Mouse (Mus musculus) MEL (cell line): ENCODE data around the gene Sema3d. TPM values are rescaled to one million over a fixed set of nuclear protein-coding genes. Genes with fewer than 3 reads are reported as not detected.

Source experiments
- DNase-seq: peaks from one replicate; pipeline ENCODE4 v3.0.0; 2011; ENCODE audit warnings: low read depth, low spot score
- H3K27ac ChIP-seq: 2 replicates; pipeline ENCODE4 v1.5.1; 2012; ENCODE audit warnings: low read depth, mild to moderate bottlenecking, control low read depth, low read length, moderate library complexity; ENCODE audit not compliant: control insufficient read depth
- H3K27me3 ChIP-seq, 2 experiments: fragments of 150-350 bp in 1 of 2; sonication (generic) in 1 of 2; 2 replicates each; pipeline ENCODE4 v1.6.1; 2012; ENCODE audit warnings: low read length in 2 of 2, mild to moderate bottlenecking in 2 of 2, improper control_type of control experiment in 1 of 2, moderate library complexity in 1 of 2; ENCODE audit not compliant: insufficient read depth in 2 of 2, control insufficient read depth in 1 of 2
- H3K36me3 ChIP-seq, 2 experiments: 2 replicates each; pipeline ENCODE4 v1.6.1; 2012 to 2014; ENCODE audit warnings: low read length in 2 of 2, improper control_type of control experiment in 1 of 2, inconsistent platforms in 1 of 2, mild to moderate bottlenecking in 1 of 2; ENCODE audit not compliant: insufficient read depth in 2 of 2, control insufficient read depth in 1 of 2
- H3K4me1 ChIP-seq, 2 experiments: fragments of 150-350 bp in 1 of 2; sonication (generic) in 1 of 2; 2 replicates each; pipeline ENCODE4 v1.6.1; 2012; ENCODE audit warnings: low read length in 2 of 2, improper control_type of control experiment in 1 of 2, mild to moderate bottlenecking in 1 of 2; ENCODE audit not compliant: insufficient read depth in 2 of 2, control insufficient read depth in 1 of 2
- H3K4me3 ChIP-seq, 2 experiments: fragments of 150-350 bp in 1 of 2; sonication (generic) in 1 of 2; 2 replicates each; pipeline ENCODE4 v1.5.1; 2012; ENCODE audit warnings: low read depth in 2 of 2, low read length in 2 of 2, mild to moderate bottlenecking in 2 of 2, moderate library complexity in 2 of 2, control low read depth in 1 of 2, improper control_type of control experiment in 1 of 2; ENCODE audit not compliant: control insufficient read depth in 1 of 2, insufficient read depth in 1 of 2
- H3K79me2 ChIP-seq: 2 replicates; pipeline ENCODE4 v1.6.1; 2012; ENCODE audit warnings: mild to moderate bottlenecking, low read length, moderate library complexity; ENCODE audit not compliant: control insufficient read depth, poor library complexity, insufficient read depth
- H3K9ac ChIP-seq: 2 replicates; pipeline ENCODE4 v1.6.1; 2012; ENCODE audit warnings: low read depth, mild to moderate bottlenecking, control low read depth, low read length, moderate library complexity; ENCODE audit not compliant: control insufficient read depth, poor library complexity, severe bottlenecking
- H3K9me3 ChIP-seq: fragments of 150-350 bp; sonication (generic); replicated peaks from 2 replicates; pipeline ENCODE4 v1.6.1; 2012; ENCODE audit warnings: mild to moderate bottlenecking, low read length, improper control_type of control experiment, moderate library complexity; ENCODE audit not compliant: insufficient read depth
- BHLHE40 ChIP-seq: IDR thresholded peaks from 2 replicates; pipeline ENCODE4 v1.6.1; 2012; ENCODE audit warnings: low read depth, mild to moderate bottlenecking, inconsistent platforms, low read length, improper control_type of control experiment, borderline replicate concordance
- E2F4 ChIP-seq: IDR thresholded peaks from 2 replicates; pipeline ENCODE4 v1.6.1; 2011; ENCODE audit warnings: low read depth, low read length, improper control_type of control experiment, borderline replicate concordance
- ELF1 ChIP-seq: IDR thresholded peaks from 2 replicates; pipeline ENCODE4 v1.6.1; 2014; ENCODE audit warnings: low read depth, mild to moderate bottlenecking, inconsistent platforms, low read length, improper control_type of control experiment, moderate library complexity
- EP300 ChIP-seq, 2 experiments: IDR thresholded peaks; 2 replicates each; pipeline ENCODE4 v1.6.1; 2011; ENCODE audit warnings: improper control_type of control experiment in 2 of 2, low read length in 2 of 2, low read depth in 1 of 2, mild to moderate bottlenecking in 1 of 2
- JUND ChIP-seq: IDR thresholded peaks from 2 replicates; pipeline ENCODE4 v1.6.1; 2011; ENCODE audit warnings: low read depth, mild to moderate bottlenecking, improper control_type of control experiment, low read length
- MAX ChIP-seq: IDR thresholded peaks from 2 replicates; pipeline ENCODE4 v1.6.1; 2011; ENCODE audit warnings: low read length, improper control_type of control experiment
- MAZ ChIP-seq: IDR thresholded peaks from 2 replicates; pipeline ENCODE4 v1.6.1; 2012; ENCODE audit warnings: low read depth, mild to moderate bottlenecking, inconsistent platforms, low read length, improper control_type of control experiment
- MEF2A ChIP-seq: IDR thresholded peaks from 2 replicates; pipeline ENCODE4 v1.6.1; 2014; ENCODE audit warnings: low read depth, mild to moderate bottlenecking, inconsistent platforms, low read length, improper control_type of control experiment; ENCODE audit not compliant: poor library complexity, insufficient replicate concordance, severe bottlenecking; ENCODE audit errors: extremely low read depth
- MXI1 ChIP-seq: IDR thresholded peaks from 2 replicates; pipeline ENCODE4 v1.6.1; 2011; ENCODE audit warnings: mild to moderate bottlenecking, low read depth, low read length, improper control_type of control experiment
- MYC ChIP-seq: IDR thresholded peaks from 2 replicates; pipeline ENCODE4 v1.6.1; 2011; ENCODE audit warnings: low read depth, mild to moderate bottlenecking, low read length, improper control_type of control experiment, moderate library complexity
- NELFE ChIP-seq: IDR thresholded peaks from 2 replicates; pipeline ENCODE4 v1.6.1; 2011; ENCODE audit warnings: low read depth, low read length, improper control_type of control experiment
- POLR2AphosphoS2 ChIP-seq: IDR thresholded peaks from 2 replicates; pipeline ENCODE4 v1.6.1; 2011; ENCODE audit warnings: low read length, improper control_type of control experiment
- RAD21 ChIP-seq: IDR thresholded peaks from 2 replicates; pipeline ENCODE4 v1.6.1; 2011; ENCODE audit warnings: mild to moderate bottlenecking, low read depth, low read length, improper control_type of control experiment
- RCOR1 ChIP-seq: IDR thresholded peaks from 2 replicates; pipeline ENCODE4 v1.6.1; 2012; ENCODE audit warnings: low read depth, mild to moderate bottlenecking, inconsistent platforms, low read length, improper control_type of control experiment
- TAL1 ChIP-seq: IDR thresholded peaks from 2 replicates; pipeline ENCODE4 v1.6.1; 2012; ENCODE audit warnings: mild to moderate bottlenecking, inconsistent platforms, low read length, moderate library complexity, mixed read lengths
- TCF12 ChIP-seq: IDR thresholded peaks from 2 replicates; pipeline ENCODE4 v1.6.1; 2014; ENCODE audit warnings: low read depth, mild to moderate bottlenecking, inconsistent platforms, low read length, improper control_type of control experiment, moderate library complexity
- USF2 ChIP-seq, 2 experiments: IDR thresholded peaks; 2 replicates each; pipeline ENCODE4 v1.6.1; 2011 to 2012; ENCODE audit warnings: improper control_type of control experiment in 2 of 2, low read length in 2 of 2, borderline replicate concordance in 1 of 2, inconsistent platforms in 1 of 2, low read depth in 1 of 2, mild to moderate bottlenecking in 1 of 2; ENCODE audit not compliant: insufficient read depth in 1 of 2
- ZKSCAN1 ChIP-seq: IDR thresholded peaks from 2 replicates; pipeline ENCODE4 v1.6.1; 2012; ENCODE audit warnings: low read depth, mild to moderate bottlenecking, inconsistent platforms, low read length, improper control_type of control experiment, moderate library complexity
- ZMIZ1 ChIP-seq: IDR thresholded peaks from 2 replicates; pipeline ENCODE4 v1.6.1; 2012; ENCODE audit warnings: low read depth, mild to moderate bottlenecking, inconsistent platforms, low read length, improper control_type of control experiment, moderate library complexity
- polyA plus RNA-seq, 2 experiments: library from polyadenylated mRNA; stranded (reverse) in 1 of 2; unstranded in 1 of 2; fragments of >175 nt in 1 of 2; fragments of >200 nt in 1 of 2; gene quantifications; 2 replicates each; pipeline versions ENCODE4 v1.2.1 to v1.2.4; 2012; ENCODE audit warnings: low replicate concordance in 2 of 2, low read depth in 1 of 2; ENCODE audit not compliant: insufficient read length in 2 of 2, insufficient read depth in 1 of 2, missing spikeins in 1 of 2
- total RNA-seq: library from RNA; depleted of rRNA; stranded (reverse); fragments of 300-350 nt; gene quantifications from 2 replicates; pipeline ENCODE4 v1.2.3, GENCODE M21; 2012

Gene Sema3d
- total and polyA plus RNA-seq, 3 experiments, result not detected

GRCm38 (mm10) chr5:12498227-12498928 is 115.2 kb downstream of the Sema3d start:
- H3K27ac ChIP-seq, result no peak overlapping the region
- H3K4me1 ChIP-seq, result no peaks in the 10 kb centered on the region
- H3K9ac ChIP-seq, result no peak overlapping the region
- no peaks in the 10 kb centered on the region for H3K36me3 ChIP-seq
- H3K27me3 ChIP-seq, result no peaks in the 10 kb centered on the region; a peak in 1 of 4 replicates
- H3K4me3 ChIP-seq, result no peak overlapping the region
- H3K79me2 ChIP-seq, result no peaks in the 10 kb centered on the region
- no peak for TF ChIP-seq TCF12
- no peak for TF ChIP-seq USF2 (IDR thresholded peaks at IDR 0.05; ENCODE audit: borderline replicate concordance in 1 of 2, insufficient read depth in 1 of 2, low read depth in 1 of 2, low read length in 2 of 2)
- no peak for TF ChIP-seq MXI1
- TF ChIP-seq ZMIZ1, result no peak
- TF ChIP-seq MAZ, result no peak
- no peak for TF ChIP-seq NELFE
- no peak for TF ChIP-seq JUND
- no peak for TF ChIP-seq E2F4
- TF ChIP-seq BHLHE40, result no peak
- H3K9me3 ChIP-seq, result no peaks in the 10 kb centered on the region
- no peak for DNase-seq

DNA sequence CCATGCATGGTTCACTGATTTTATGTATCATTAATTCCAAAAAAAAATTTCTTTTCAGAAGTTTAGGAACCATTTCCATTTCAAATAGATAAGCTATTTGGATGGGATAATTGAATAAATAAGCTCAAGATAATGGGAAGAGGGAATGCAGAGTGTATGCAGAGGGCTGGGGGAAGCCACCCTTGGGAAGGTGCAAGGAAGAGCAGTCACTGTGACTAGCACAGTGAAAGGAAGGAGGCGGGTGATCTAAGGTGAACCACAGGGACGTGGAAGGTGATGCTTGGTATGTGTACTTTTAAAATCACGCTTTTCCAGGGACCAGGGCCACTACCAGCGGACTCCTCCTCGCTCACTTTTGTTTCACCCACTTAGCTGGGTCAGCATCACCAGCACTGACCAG is 115.9 kb downstream of the Sema3d start:
- no peak overlapping the region for H3K4me3 ChIP-seq
- H3K36me3 ChIP-seq, result no peaks in the 10 kb centered on the region
- TF ChIP-seq RCOR1 (no peak), EP300 (IDR thresholded peaks at IDR 0.05; ENCODE audit: low read depth in 1 of 2, low read length in 2 of 2) (no peak)
- H3K4me1 ChIP-seq, result no peaks in the 10 kb centered on the region
- DNase-seq, result no peak
- no peak overlapping the region for H3K27ac ChIP-seq
- H3K27me3 ChIP-seq, result no peaks in the 10 kb centered on the region; a peak in 1 of 4 replicates
- no peak overlapping the region for H3K9ac ChIP-seq
- H3K9me3 ChIP-seq, result no peaks in the 10 kb centered on the region
- H3K79me2 ChIP-seq, result no peaks in the 10 kb centered on the region

DNA sequence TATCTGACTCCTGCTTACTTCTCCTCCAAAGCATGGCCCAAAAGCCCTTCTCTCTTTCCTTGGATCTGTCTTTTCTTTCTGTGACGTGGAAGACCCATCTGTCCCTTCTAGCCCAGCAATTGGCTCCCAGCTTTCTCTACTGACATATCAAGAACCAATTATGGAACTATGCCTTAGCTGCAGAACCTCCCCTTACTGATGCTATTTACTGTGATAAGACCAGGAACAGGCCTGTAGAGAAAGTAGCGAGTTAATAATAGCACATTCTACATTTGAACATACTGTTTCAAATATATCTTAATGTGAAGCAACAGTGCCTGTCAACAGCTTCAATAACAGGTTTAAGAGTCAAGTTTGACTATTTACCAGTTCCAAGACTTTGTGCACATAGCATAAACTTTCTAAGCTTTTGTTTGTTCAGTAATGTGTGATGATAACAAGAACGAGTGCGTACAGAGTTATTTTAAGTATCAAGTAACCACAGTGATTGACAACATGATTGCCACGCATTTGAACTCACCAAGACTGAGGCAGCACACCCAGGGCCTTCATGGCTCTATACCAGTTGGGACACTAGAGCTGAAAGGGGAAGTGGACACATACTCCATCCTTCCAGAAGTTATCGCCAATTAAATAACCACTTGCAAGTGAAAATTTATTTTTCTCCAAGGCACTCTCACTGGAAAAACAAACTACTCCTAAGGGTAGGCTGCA is 116.8 kb downstream of the Sema3d start:
- Histone ChIP-seq H3K27me3 (no peaks in the 10 kb centered on the region; a peak in 1 of 4 replicates), H3K9me3 (no peaks in the 10 kb centered on the region), H3K4me1 (no peaks in the 10 kb centered on the region), H3K4me3 (no peak overlapping the region), H3K9ac (no peak overlapping the region), H3K36me3 (no peaks in the 10 kb centered on the region), H3K79me2 (no peaks in the 10 kb centered on the region), H3K27ac (no peak overlapping the region)
- no peak for TF ChIP-seq POLR2AphosphoS2
- TF ChIP-seq JUND, result no peak
- TF ChIP-seq USF2 (IDR thresholded peaks at IDR 0.05; ENCODE audit: borderline replicate concordance in 1 of 2, insufficient read depth in 1 of 2, low read depth in 1 of 2, low read length in 2 of 2), result no peak
- no peak for TF ChIP-seq ZKSCAN1
- no peak for TF ChIP-seq TAL1
- no peak for TF ChIP-seq TCF12
- no peak for TF ChIP-seq ELF1
- no peak for TF ChIP-seq MAX
- no peak for TF ChIP-seq MXI1
- no peak for TF ChIP-seq E2F4
- TF ChIP-seq EP300 (IDR thresholded peaks at IDR 0.05; ENCODE audit: low read depth in 1 of 2, low read length in 2 of 2), result no peak
- no peak for TF ChIP-seq MEF2A
- no peak for TF ChIP-seq MYC
- TF ChIP-seq RAD21, result no peak
- no peak for DNase-seq
